In genomic region chr6:96384441-96384840, GRCm38 (mm10) we compare ENCODE assay signal across 24 mouse cellular contexts.
A peak's percentile ranks its signal among the peaks of the same experiment; 100 is the strongest.
DNase-seq lines count a peak whose midpoint lies in the region; TF ChIP-seq lines count a peak whose summit lies in the region.
"Had no signal": no experiment of that assay in that cellular context is flagged by ENCODE, and none has a peak within 500 bp of the region (broad histone marks: within the 10 kb centered on the region; RNA-seq: fewer than 3 reads in every experiment).

No protein-coding gene starts in this region.

- in situ Hi-C loops in ES-E14 (cut with MboI; ENCODE audit: low sequenced_read_pairs in 2 of 2, unreplicated experiment in 2 of 2) = no loop called here

- no peaks in the 10 kb centered on the region for H3K4me1 ChIP-seq in ES-E14 (ENCODE audit: control insufficient read depth in 2 of 2, insufficient read depth in 2 of 2, low read length in 2 of 2, poor library complexity in 1 of 2)

- H3K4me3 ChIP-seq in ES-E14 (ENCODE audit: insufficient read depth in 1 of 2, low read depth in 1 of 2, low read length in 2 of 2, poor library complexity in 1 of 2, severe bottlenecking in 1 of 2) = no peak overlapping the region
- no peak overlapping the region for H3K4me3 ChIP-seq in layer of hippocampus, adult 2 months

- no peak for TF ChIP-seq CTCF in layer of hippocampus, adult 2 months (conservative IDR thresholded peaks at IDR 0.05)

- H3K36me3 ChIP-seq in ES-E14 (ENCODE audit: control insufficient read depth, insufficient read depth, low read length, poor library complexity, severe bottlenecking) = no peaks in the 10 kb centered on the region
- H3K36me3 ChIP-seq: G1E had no signal

- no peak overlapping the region for H3K27ac ChIP-seq in ES-E14 (ENCODE audit: insufficient read depth, low read depth, low read length, poor library complexity, severe bottlenecking)
- no peak overlapping the region for H3K27ac ChIP-seq in layer of hippocampus, adult 2 months

- H3K9me3 ChIP-seq in ES-E14 (ENCODE audit: control insufficient read depth, insufficient read depth, low read depth, low read length) = no peaks in the 10 kb centered on the region

- peak; percentile 38 for DNase-seq in ES-CJ7 (ENCODE audit: low read depth, low spot score)
- peak; percentile 11 for DNase-seq in ES-E14 (ENCODE audit: low read depth, low spot score)
- DNase-seq in R1 (ENCODE audit: low read depth, low spot score) = peak; percentile 55
- DNase-seq in ZHBTc4 (ENCODE audit: low read depth, low spot score) = peak; percentile 57
- DNase-seq in layer of hippocampus, adult 2 months (ENCODE audit: low spot score in 2 of 2) = no peak
- no peak for DNase-seq in frontal cortex, postnatal 25 days (ENCODE audit: low spot score in 2 of 2)
- no peak for DNase-seq in adrenal gland, adult (ENCODE audit: inconsistent age in 2 of 2, low spot score in 1 of 2)
- no peak for DNase-seq in c-Kit-positive CD71-positive TER-119-positive erythroid progenitor cells, embryonic 14.5 days (ENCODE audit: low spot score)
- DNase-seq: adrenal gland, adult 2 months; adrenal gland, adult 8-10 months; adrenal gland, postnatal 10 days; adrenal gland, postnatal 14 days; adrenal gland, postnatal 25 days; adrenal gland, postnatal 36 days; B cell, adult 2 months; cerebellum, adult 11 months; cerebellum, adult 11-12 months; cerebellum, adult 18-20 months; cerebellum, adult 2 months; cerebellum, adult 8-10 months; cerebellum, adult 9-10 months; cerebellum, adult 9-11 months; cerebellum, postnatal 10 days had no signal

- H3K9ac ChIP-seq in ES-E14 (ENCODE audit: insufficient read depth, low read depth, low read length, poor library complexity, severe bottlenecking) = no peak overlapping the region

TF ChIP-seq in ES-E14, 5 proteins besides CTCF, POLR2A, EP300 and RAD21:
- no peak for TF ChIP-seq MAFK (IDR thresholded peaks at IDR 0.05; ENCODE audit: insufficient read depth, low read depth, low read length)
- TF ChIP-seq HCFC1 (IDR thresholded peaks at IDR 0.05; ENCODE audit: borderline replicate concordance, insufficient read depth, low read length) = no peak
- no peak for TF ChIP-seq CHD2 (IDR thresholded peaks at IDR 0.05; ENCODE audit: low read depth, low read length)
- TF ChIP-seq ZC3H11A (IDR thresholded peaks at IDR 0.05; ENCODE audit: borderline replicate concordance, low read depth, low read length) = no peak
- no peak for TF ChIP-seq ZNF384 (IDR thresholded peaks at IDR 0.05; ENCODE audit: low read depth, low read length)

Comparison
In these comparisons a context has a peak if more than half of its experiments do, and no peak if none do; other contexts are left out.
1. DNase-seq: peak in ES-CJ7 (single experiment), ES-E14 (single experiment), R1 (single experiment) and ZHBTc4 (single experiment); none in layer of hippocampus, adult 2 months (0 of 2), frontal cortex, postnatal 25 days (0 of 2), adrenal gland, adult (0 of 2) and c-Kit-positive CD71-positive TER-119-positive erythroid progenitor cells, embryonic 14.5 days (single experiment).